In the genomic region with DNA sequence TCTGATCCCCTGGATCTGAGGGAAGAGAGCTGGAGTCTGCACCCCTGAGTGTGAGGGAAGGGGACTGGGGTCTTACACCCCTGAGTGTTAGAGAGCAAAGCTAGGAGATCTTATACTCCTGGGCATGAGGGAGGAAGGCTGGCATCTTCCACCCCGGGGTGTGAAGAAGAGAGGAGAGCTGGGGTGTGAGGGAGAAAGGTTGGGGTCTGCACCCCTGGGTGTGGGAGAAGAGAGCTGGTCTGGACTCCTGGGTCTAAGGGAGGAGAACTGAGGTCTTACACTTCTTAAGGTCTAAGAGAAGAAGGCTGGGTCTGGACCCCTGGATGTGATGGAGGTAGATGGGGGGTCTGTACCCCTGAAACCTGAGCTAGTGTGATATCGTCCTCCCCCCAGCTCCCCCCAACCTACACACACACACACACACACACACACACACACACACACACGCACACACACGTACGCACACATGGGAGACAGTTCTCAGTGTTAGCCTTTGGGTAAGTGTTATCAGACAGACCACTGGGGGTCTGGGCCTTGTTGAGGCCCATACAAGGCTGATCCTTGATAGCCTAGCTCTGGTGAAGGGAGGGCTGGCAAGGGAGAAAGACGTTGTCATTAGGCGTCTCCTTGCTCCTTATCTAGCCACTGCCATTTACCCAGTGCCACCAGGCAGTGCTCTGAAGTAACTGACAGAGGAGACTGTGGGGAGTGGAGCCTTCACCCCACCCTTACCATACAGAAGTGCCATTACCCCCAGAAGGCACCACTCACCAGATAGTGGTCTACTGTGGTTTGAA, we compare ENCODE assay signal across 11 mouse cellular contexts. TPM values are rescaled to one million over a fixed set of nuclear protein-coding genes. Genes with fewer than 3 reads are reported as not detected.
DNase-seq lines count a peak whose midpoint lies in the region; ATAC-seq and TF ChIP-seq lines count a peak whose summit lies in the region.
"Had no signal": no experiment of that assay in that cellular context is flagged by ENCODE, and none has a peak within 500 bp of the region (broad histone marks: within the 10 kb centered on the region; RNA-seq: fewer than 3 reads in every experiment).

No protein-coding gene starts in this region.

- WGBS in midbrain, embryonic 11.5 days = 78% methylated on average over 6 of the region's 7 CpGs
- WGBS in midbrain, postnatal 0 days = 77% methylated on average over 7 of the region's 7 CpGs
- 10% methylated on average over 6 of the region's 7 CpGs for WGBS in liver, embryonic 12.5 days (ENCODE audit: insufficient replicate concordance)

- peak; percentile 51 for DNase-seq in CD4-positive, CD25-positive, alpha-beta regulatory T cell, adult 2 months (ENCODE audit: low read depth, low spot score)
- DNase-seq in midbrain, embryonic 11.5 days (ENCODE audit: low spot score, missing footprints) = peak; percentile 47
- no peak for DNase-seq in midbrain, postnatal 0 days (ENCODE audit: low spot score)
- DNase-seq in thymus, postnatal 25 days = peak; percentile 68
- DNase-seq in layer of hippocampus, adult 8-10 months (ENCODE audit: low spot score in 2 of 2) = no peak
- DNase-seq in kidney, postnatal 4 days = no peak
- DNase-seq: adrenal gland, postnatal 10 days had no signal

- H3K27me3 ChIP-seq in midbrain, embryonic 11.5 days (ENCODE audit: control insufficient read depth, insufficient read depth, low read length) = no peaks in the 10 kb centered on the region; the same call in 1 of the 2 replicates
- H3K27me3 ChIP-seq in midbrain, postnatal 0 days (ENCODE audit: insufficient read depth, low read length) = no peaks in the 10 kb centered on the region
- H3K27me3 ChIP-seq in liver, embryonic 12.5 days (replicated peaks) = no peaks in the 10 kb centered on the region; the same call in 1 of the 2 replicates
- H3K27me3 ChIP-seq: embryonic facial prominence, embryonic 15.5 days had no signal

- H3K27ac ChIP-seq in midbrain, embryonic 11.5 days (ENCODE audit: low read depth, low read length) = no peak overlapping the region
- H3K27ac ChIP-seq in midbrain, postnatal 0 days (ENCODE audit: low read depth, low read length) = no peak overlapping the region
- peak overlapping the region; percentile 100 for H3K27ac ChIP-seq in liver, embryonic 12.5 days
- H3K27ac ChIP-seq: embryonic facial prominence, embryonic 15.5 days had no signal

- TF ChIP-seq CTCF in midbrain, postnatal 0 days (IDR thresholded peaks at IDR 0.05) = no peak

- no peak for ATAC-seq in CD4-positive, CD25-positive, alpha-beta regulatory T cell, adult 4 months
- ATAC-seq in midbrain, embryonic 11.5 days (ENCODE audit: low FRiP score) = no peak
- ATAC-seq in midbrain, postnatal 0 days (ENCODE audit: low FRiP score) = no peak
- peak; percentile 87 for ATAC-seq in liver, embryonic 12.5 days

- H3K4me2 ChIP-seq in midbrain, embryonic 11.5 days = no peak overlapping the region
- no peak overlapping the region for H3K4me2 ChIP-seq in midbrain, postnatal 0 days (ENCODE audit: low read depth, low read length, poor library complexity, severe bottlenecking)
- H3K4me2 ChIP-seq in liver, embryonic 12.5 days = peak overlapping the region; percentile 96

- H3K9me3 ChIP-seq in midbrain, embryonic 11.5 days (ENCODE audit: control insufficient read depth, low read length) = no peaks in the 10 kb centered on the region
- no peaks in the 10 kb centered on the region for H3K9me3 ChIP-seq in midbrain, postnatal 0 days (ENCODE audit: low read length)
- no peaks in the 10 kb centered on the region for H3K9me3 ChIP-seq in liver, embryonic 12.5 days (replicated peaks)
- H3K9me3 ChIP-seq: embryonic facial prominence, embryonic 15.5 days had no signal

- no peaks in the 10 kb centered on the region for H3K36me3 ChIP-seq in midbrain, embryonic 11.5 days (ENCODE audit: control insufficient read depth, insufficient read depth, low read length)
- H3K36me3 ChIP-seq in midbrain, postnatal 0 days (ENCODE audit: insufficient read depth, low read length) = no peaks in the 10 kb centered on the region
- H3K36me3 ChIP-seq in liver, embryonic 12.5 days = peaks cover 43% of the 10 kb centered on the region
- H3K36me3 ChIP-seq: embryonic facial prominence, embryonic 15.5 days had no signal

- no peaks in the 10 kb centered on the region for H3K4me1 ChIP-seq in midbrain, embryonic 11.5 days (ENCODE audit: control insufficient read depth, insufficient read depth, low read length)
- no peaks in the 10 kb centered on the region for H3K4me1 ChIP-seq in midbrain, postnatal 0 days (ENCODE audit: insufficient read depth, low read length)
- peaks cover 79% of the 10 kb centered on the region for H3K4me1 ChIP-seq in liver, embryonic 12.5 days

- H3K4me3 ChIP-seq in midbrain, embryonic 11.5 days (ENCODE audit: low read depth, low read length) = no peak overlapping the region
- H3K4me3 ChIP-seq in midbrain, postnatal 0 days (ENCODE audit: low read depth, low read length) = no peak overlapping the region
- H3K4me3 ChIP-seq in liver, embryonic 12.5 days = peak overlapping the region; percentile 88

- H3K9ac ChIP-seq in midbrain, embryonic 11.5 days (ENCODE audit: low read length) = no peak overlapping the region
- no peak overlapping the region for H3K9ac ChIP-seq in midbrain, postnatal 0 days (replicated peaks; ENCODE audit: low read length, poor library complexity, severe bottlenecking)
- H3K9ac ChIP-seq in liver, embryonic 12.5 days = peak overlapping the region; percentile 100
- H3K9ac ChIP-seq: embryonic facial prominence, embryonic 15.5 days had no signal

RNA-seq across cellular contexts. Expression of a gene that starts 1.1 kb away (rescaled TPM):
- polyA plus RNA-seq in CD4-positive, CD25-positive, alpha-beta regulatory T cell, adult 4 months (2017; shearing (Covaris generic)) = 100 to 1,000 TPM; 130 to 152 TPM
- polyA plus RNA-seq in midbrain, embryonic 11.5 days (2014; fragmentation: Nextera tagmentation; extraction: Ambion mirVana) = 2.8 and 3.4 TPM in 2 replicates
- 0.27 and 2.5 TPM in 2 replicates for total RNA-seq in midbrain, postnatal 0 days (2014; rRNA removed)
- polyA plus RNA-seq in midbrain, postnatal 0 days (2015; fragmentation: Nextera tagmentation; extraction: Ambion mirVana) = 0.81 and 1.1 TPM in 2 replicates
- polyA plus RNA-seq in liver, embryonic 12.5 days (2016; fragmentation: Nextera tagmentation; extraction: Ambion mirVana) = 159 and 161 TPM in 2 replicates
- 1 to 10 TPM in 1 of 4 experiments, under 1 TPM in 2, not detected in 1; 0.27 to 1.2 (median 0.90) TPM for total RNA-seq in layer of hippocampus, adult 8-10 months (2022)

RNA-seq across cellular contexts. Expression of a gene that starts 22.2 kb away (rescaled TPM):
- under 1 TPM in 1 of 2 experiments, not detected in 1; 0.19 TPM for polyA plus RNA-seq in CD4-positive, CD25-positive, alpha-beta regulatory T cell, adult 4 months (2017; shearing (Covaris generic))
- not detected in 2 replicates for polyA plus RNA-seq in midbrain, embryonic 11.5 days (2014; fragmentation: Nextera tagmentation; extraction: Ambion mirVana)
- total RNA-seq in midbrain, postnatal 0 days (2014; rRNA removed) = 0.44 TPM in 1 of 2 replicates, not detected in the other
- not detected in 2 replicates for polyA plus RNA-seq in midbrain, postnatal 0 days (2015; fragmentation: Nextera tagmentation; extraction: Ambion mirVana)
- not detected in 2 replicates for polyA plus RNA-seq in liver, embryonic 12.5 days (2016; fragmentation: Nextera tagmentation; extraction: Ambion mirVana)
- not detected for total RNA-seq in layer of hippocampus, adult 8-10 months (2022)
- total RNA-seq: adrenal gland, postnatal 10 days; hematopoietic stem cell, adult 5-6 weeks had no signal

RNA-seq across cellular contexts. Expression of a gene that starts 28.2 kb away (rescaled TPM):
- 10 to 100 TPM; 27.9 to 29.4 TPM for polyA plus RNA-seq in CD4-positive, CD25-positive, alpha-beta regulatory T cell, adult 4 months (2017; shearing (Covaris generic))
- 18.7 and 20.9 TPM in 2 replicates for polyA plus RNA-seq in midbrain, embryonic 11.5 days (2014; fragmentation: Nextera tagmentation; extraction: Ambion mirVana)
- total RNA-seq in midbrain, postnatal 0 days (2014; rRNA removed) = 34.2 and 50.0 TPM in 2 replicates
- polyA plus RNA-seq in midbrain, postnatal 0 days (2015; fragmentation: Nextera tagmentation; extraction: Ambion mirVana) = 28.7 and 30.1 TPM in 2 replicates
- polyA plus RNA-seq in liver, embryonic 12.5 days (2016; fragmentation: Nextera tagmentation; extraction: Ambion mirVana) = 22.9 and 23.5 TPM in 2 replicates
- 10 to 100 TPM; 33.8 to 49.8 (median 44.0) TPM for total RNA-seq in layer of hippocampus, adult 8-10 months (2022)

RNA-seq across cellular contexts. Expression of a gene that starts 37.5 kb away (rescaled TPM):
- not detected for polyA plus RNA-seq in CD4-positive, CD25-positive, alpha-beta regulatory T cell, adult 4 months (2017; shearing (Covaris generic))
- polyA plus RNA-seq in midbrain, embryonic 11.5 days (2014; fragmentation: Nextera tagmentation; extraction: Ambion mirVana) = 0.26 TPM in 1 of 2 replicates, not detected in the other
- total RNA-seq in midbrain, postnatal 0 days (2014; rRNA removed) = not detected in 2 replicates
- 0.19 TPM in 1 of 2 replicates, not detected in the other for polyA plus RNA-seq in midbrain, postnatal 0 days (2015; fragmentation: Nextera tagmentation; extraction: Ambion mirVana)
- polyA plus RNA-seq in liver, embryonic 12.5 days (2016; fragmentation: Nextera tagmentation; extraction: Ambion mirVana) = not detected in 2 replicates
- total RNA-seq in layer of hippocampus, adult 8-10 months (2022) = not detected
- total RNA-seq: hematopoietic stem cell, adult 5-6 weeks had no signal
- polyA plus RNA-seq: embryonic facial prominence, embryonic 15.5 days had no signal

RNA-seq across cellular contexts. Expression of a gene that starts 54.7 kb away (rescaled TPM):
- polyA plus RNA-seq in CD4-positive, CD25-positive, alpha-beta regulatory T cell, adult 4 months (2017; shearing (Covaris generic)) = 10 to 100 TPM; 10.6 to 13.8 TPM
- polyA plus RNA-seq in midbrain, embryonic 11.5 days (2014; fragmentation: Nextera tagmentation; extraction: Ambion mirVana) = 13.0 and 14.3 TPM in 2 replicates
- 13.3 and 25.0 TPM in 2 replicates for total RNA-seq in midbrain, postnatal 0 days (2014; rRNA removed)
- polyA plus RNA-seq in midbrain, postnatal 0 days (2015; fragmentation: Nextera tagmentation; extraction: Ambion mirVana) = 17.4 and 22.9 TPM in 2 replicates
- polyA plus RNA-seq in liver, embryonic 12.5 days (2016; fragmentation: Nextera tagmentation; extraction: Ambion mirVana) = 3.0 and 3.6 TPM in 2 replicates
- 10 to 100 TPM; 14.4 to 18.3 (median 15.6) TPM for total RNA-seq in layer of hippocampus, adult 8-10 months (2022)

Comparison
In these comparisons a context has a peak if more than half of its experiments do, and no peak if none do; other contexts are left out.
1. DNase-seq: peak in CD4-positive, CD25-positive, alpha-beta regulatory T cell, adult 2 months (single experiment), midbrain, embryonic 11.5 days (single experiment) and thymus, postnatal 25 days (single experiment); none in midbrain, postnatal 0 days (single experiment), layer of hippocampus, adult 8-10 months (0 of 2) and kidney, postnatal 4 days (0 of 2).
2. RNA of a gene that starts 1.1 kb away (polyA plus RNA-seq): 159 to 161 TPM in liver, embryonic 12.5 days and 130 to 152 TPM in CD4-positive, CD25-positive, alpha-beta regulatory T cell, adult 4 months; 2.8 to 3.4 TPM in midbrain, embryonic 11.5 days and 0.81 to 1.1 TPM in midbrain, postnatal 0 days; every median in the first group is over 10 times any median in the second.